8 mouse cellular contexts compared by ENCODE assay signal in genomic region chr5:140703480-140704377, GRCm38 (mm10). TPM values are rescaled to one million over a fixed set of nuclear protein-coding genes. Genes with fewer than 3 reads are reported as not detected.
DNase-seq lines count a peak whose midpoint lies in the region; ATAC-seq and TF ChIP-seq lines count a peak whose summit lies in the region.

No protein-coding gene starts in this region.

- H3K4me3 ChIP-seq in layer of hippocampus, adult 2 months, result peak overlapping the region; percentile 85
- H3K4me3 ChIP-seq in forebrain, embryonic 13.5 days, result peak overlapping the region; percentile 67
- H3K4me3 ChIP-seq in limb, embryonic 13.5 days, result peak overlapping the region; percentile 64
- H3K4me3 ChIP-seq in stomach, embryonic 14.5 days (ENCODE audit: low read depth, low read length), result peak overlapping the region; percentile 58; the same call in 1 of the 2 replicates

- peaks cover 48% of the 10 kb centered on the region for H3K4me1 ChIP-seq in forebrain, embryonic 13.5 days
- H3K4me1 ChIP-seq in limb, embryonic 13.5 days, result peaks cover 34% of the 10 kb centered on the region
- H3K4me1 ChIP-seq in stomach, embryonic 14.5 days (ENCODE audit: control insufficient read depth, insufficient read depth, low read length), result peaks cover 27% of the 10 kb centered on the region

- no peaks in the 10 kb centered on the region for H3K27me3 ChIP-seq in forebrain, embryonic 13.5 days
- no peaks in the 10 kb centered on the region for H3K27me3 ChIP-seq in limb, embryonic 13.5 days
- no peaks in the 10 kb centered on the region for H3K27me3 ChIP-seq in stomach, embryonic 14.5 days (ENCODE audit: control insufficient read depth, insufficient read depth, low read length)

- peaks cover 18% of the 10 kb centered on the region; the same call in 1 of the 2 replicates for H3K36me3 ChIP-seq in forebrain, embryonic 13.5 days (ENCODE audit: poor library complexity, severe bottlenecking)
- peaks cover 29% of the 10 kb centered on the region for H3K36me3 ChIP-seq in limb, embryonic 13.5 days
- H3K36me3 ChIP-seq in stomach, embryonic 14.5 days (ENCODE audit: control insufficient read depth, insufficient read depth, low read length), result peaks cover 6% of the 10 kb centered on the region; the same call in 1 of the 2 replicates

- no peak overlapping the region for H3K9ac ChIP-seq in forebrain, embryonic 13.5 days
- no peak overlapping the region; the same call in 1 of the 2 replicates for H3K9ac ChIP-seq in limb, embryonic 13.5 days
- no peak overlapping the region for H3K9ac ChIP-seq in stomach, embryonic 14.5 days (replicated peaks; ENCODE audit: low read depth, low read length)

- peak overlapping the region; percentile 98 for H3K27ac ChIP-seq in layer of hippocampus, adult 2 months
- peak overlapping the region; percentile 81 for H3K27ac ChIP-seq in forebrain, embryonic 13.5 days
- peak overlapping the region; percentile 87 for H3K27ac ChIP-seq in limb, embryonic 13.5 days
- H3K27ac ChIP-seq in stomach, embryonic 14.5 days (ENCODE audit: low read length), result peak overlapping the region; percentile 78; the same call in 1 of the 2 replicates

- no peak for TF ChIP-seq CTCF in layer of hippocampus, adult 2 months (conservative IDR thresholded peaks at IDR 0.05)

- DNase-seq in layer of hippocampus, adult 2 months (ENCODE audit: low spot score in 2 of 2), result no peak
- no peak for DNase-seq in layer of hippocampus, postnatal 14 days (ENCODE audit: low spot score in 2 of 2)
- DNase-seq in NIH3T3 (ENCODE audit: low read depth), result peak; percentile 9
- DNase-seq in urinary bladder, postnatal 10 days (ENCODE audit: low spot score), result no peak

- ATAC-seq in forebrain, embryonic 13.5 days, result no peak
- ATAC-seq in limb, embryonic 13.5 days (ENCODE audit: low FRiP score, low read depth), result no peak
- ATAC-seq in stomach, embryonic 14.5 days (ENCODE audit: insufficient number of reproducible peaks, insufficient read depth, low FRiP score, low read depth), result no peak
- ATAC-seq in megakaryocyte-erythroid progenitor cell, adult 5-6 weeks (replicated peaks; ENCODE audit: low FRiP score, low TSS enrichment, poor library complexity, severe bottlenecking), result no peak

- no peaks in the 10 kb centered on the region for H3K9me3 ChIP-seq in forebrain, embryonic 13.5 days (replicated peaks)
- 0 out of 2 replicates have a peak, but pooled peaks cover 4% of the 10 kb centered on the region for H3K9me3 ChIP-seq in limb, embryonic 13.5 days
- H3K9me3 ChIP-seq in stomach, embryonic 14.5 days (ENCODE audit: control insufficient read depth, low read depth, low read length), result no peaks in the 10 kb centered on the region

- 41% methylated on average over 17 of the region's 17 CpGs for WGBS in forebrain, embryonic 13.5 days
- WGBS in limb, embryonic 13.5 days, result 36% methylated on average over 17 of the region's 17 CpGs
- 33% methylated on average over 17 of the region's 17 CpGs for WGBS in stomach, embryonic 14.5 days

- H3K4me2 ChIP-seq in forebrain, embryonic 13.5 days, result peak overlapping the region; percentile 86
- peak overlapping the region; percentile 55 for H3K4me2 ChIP-seq in limb, embryonic 13.5 days (replicated peaks)
- H3K4me2 ChIP-seq in stomach, embryonic 14.5 days (replicated peaks; ENCODE audit: low read depth, low read length), result peak overlapping the region; percentile 27

RNA-seq across cellular contexts. Expression of gene Brat1, which starts 1.1 kb away (rescaled TPM):
- 10 to 100 TPM; 20.2 to 21.1 TPM for total RNA-seq in layer of hippocampus, adult 2 months (2021)
- 10 to 100 TPM; 26.5 to 26.9 TPM for total RNA-seq in layer of hippocampus, postnatal 14 days (2021)
- polyA plus RNA-seq in forebrain, embryonic 13.5 days (2015; fragmentation: Nextera tagmentation; extraction: Ambion mirVana), result 21.2 and 25.1 TPM in 2 replicates
- polyA plus RNA-seq in limb, embryonic 13.5 days (2015; fragmentation: Nextera tagmentation; extraction: Ambion mirVana), result 23.0 and 25.7 TPM in 2 replicates
- 12.5 and 14.8 TPM in 2 replicates for polyA plus RNA-seq in stomach, embryonic 14.5 days (2014; fragmentation: Nextera tagmentation; extraction: Ambion mirVana)
- 24.7 and 25.7 TPM in 2 replicates for total RNA-seq in megakaryocyte-erythroid progenitor cell, adult 5-6 weeks (2014; fragmentation: Nextera tagmentation)
- total RNA-seq in megakaryocyte-erythroid progenitor cell, adult 5-6 weeks (2017), result 14.9 and 15.7 TPM in 2 replicates

RNA-seq across cellular contexts. Expression of gene Iqce, which starts 1.6 kb away (rescaled TPM):
- 10 to 100 TPM; 46.2 to 57.9 TPM for total RNA-seq in layer of hippocampus, adult 2 months (2021)
- 10 to 100 TPM; 43.3 to 53.8 TPM for total RNA-seq in layer of hippocampus, postnatal 14 days (2021)
- polyA plus RNA-seq in forebrain, embryonic 13.5 days (2015; fragmentation: Nextera tagmentation; extraction: Ambion mirVana), result 20.1 and 27.6 TPM in 2 replicates
- polyA plus RNA-seq in limb, embryonic 13.5 days (2015; fragmentation: Nextera tagmentation; extraction: Ambion mirVana), result 25.2 and 27.1 TPM in 2 replicates
- 24.7 and 28.1 TPM in 2 replicates for polyA plus RNA-seq in stomach, embryonic 14.5 days (2014; fragmentation: Nextera tagmentation; extraction: Ambion mirVana)
- 23.0 and 24.6 TPM in 2 replicates for total RNA-seq in megakaryocyte-erythroid progenitor cell, adult 5-6 weeks (2014; fragmentation: Nextera tagmentation)
- 5.6 and 13.0 TPM in 2 replicates for total RNA-seq in megakaryocyte-erythroid progenitor cell, adult 5-6 weeks (2017)

RNA-seq across cellular contexts. Expression of gene Amz1, which starts 20.2 kb away (rescaled TPM):
- total RNA-seq in layer of hippocampus, adult 2 months (2021), result 10 to 100 TPM; 13.8 to 13.9 TPM
- 10 to 100 TPM; 23.9 to 24.1 TPM for total RNA-seq in layer of hippocampus, postnatal 14 days (2021)
- polyA plus RNA-seq in forebrain, embryonic 13.5 days (2015; fragmentation: Nextera tagmentation; extraction: Ambion mirVana), result 2.7 and 3.3 TPM in 2 replicates
- polyA plus RNA-seq in limb, embryonic 13.5 days (2015; fragmentation: Nextera tagmentation; extraction: Ambion mirVana), result 0.95 and 1.7 TPM in 2 replicates
- polyA plus RNA-seq in stomach, embryonic 14.5 days (2014; fragmentation: Nextera tagmentation; extraction: Ambion mirVana), result 1.1 and 1.2 TPM in 2 replicates
- 0.46 TPM in 1 of 2 replicates, not detected in the other for total RNA-seq in megakaryocyte-erythroid progenitor cell, adult 5-6 weeks (2014; fragmentation: Nextera tagmentation)
- 1.3 TPM in 1 of 2 replicates, not detected in the other for total RNA-seq in megakaryocyte-erythroid progenitor cell, adult 5-6 weeks (2017)

RNA-seq across cellular contexts. Expression of gene Ttyh3, which starts 54.9 kb away (rescaled TPM):
- total RNA-seq in layer of hippocampus, adult 2 months (2021), result 100 to 1,000 TPM; 187 to 201 TPM
- total RNA-seq in layer of hippocampus, postnatal 14 days (2021), result 100 to 1,000 TPM; 357 to 365 TPM
- polyA plus RNA-seq in forebrain, embryonic 13.5 days (2015; fragmentation: Nextera tagmentation; extraction: Ambion mirVana), result 59.3 and 63.4 TPM in 2 replicates
- 39.0 and 42.1 TPM in 2 replicates for polyA plus RNA-seq in limb, embryonic 13.5 days (2015; fragmentation: Nextera tagmentation; extraction: Ambion mirVana)
- polyA plus RNA-seq in stomach, embryonic 14.5 days (2014; fragmentation: Nextera tagmentation; extraction: Ambion mirVana), result 41.9 and 43.1 TPM in 2 replicates
- 26.7 and 32.2 TPM in 2 replicates for total RNA-seq in megakaryocyte-erythroid progenitor cell, adult 5-6 weeks (2014; fragmentation: Nextera tagmentation)
- 5.6 and 8.6 TPM in 2 replicates for total RNA-seq in megakaryocyte-erythroid progenitor cell, adult 5-6 weeks (2017)

Comparison
In these comparisons a context has a peak if more than half of its experiments do, and no peak if none do; other contexts are left out.
1. H3K4me2 ChIP-seq: peak in every context shown above with its lines; median percentile 86 in forebrain, embryonic 13.5 days; 55 in limb, embryonic 13.5 days; 27 in stomach, embryonic 14.5 days.
2. RNA of gene Amz1, which starts 20.2 kb away (total RNA-seq): 23.9 to 24.1 TPM in layer of hippocampus, postnatal 14 days and 13.8 to 13.9 TPM in layer of hippocampus, adult 2 months; 0.46 to 1.3 TPM in megakaryocyte-erythroid progenitor cell, adult 5-6 weeks; every median in the first group is over 4 times any median in the second.
3. Peak in every context shown above with its lines, with median percentiles within 50 percentile points of each other: H3K27ac ChIP-seq and H3K4me3 ChIP-seq.